Mouse (Mus musculus): Measurements from ENCODE around the gene Olfr888.

Gene Olfr888

DNA sequence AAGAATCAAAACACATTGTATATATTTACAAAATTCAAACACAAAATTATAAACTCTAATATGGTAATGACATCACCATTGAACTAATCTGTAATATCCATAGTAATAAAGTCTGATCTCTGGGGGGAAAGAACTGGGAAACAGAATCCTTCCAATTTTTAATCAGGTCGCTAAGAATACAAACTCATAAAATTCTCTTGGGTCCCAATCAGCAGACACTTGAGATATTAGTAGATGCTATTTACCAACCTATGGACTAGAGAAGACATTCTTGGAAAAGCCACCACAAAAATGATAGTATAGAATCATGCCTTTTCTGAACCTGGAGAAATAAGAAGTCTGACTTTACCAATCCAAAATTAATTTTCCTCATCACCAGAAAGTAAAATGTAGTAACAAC, at the start of gene Olfr888:
Gene Olfr888 (plus strand): TSS at position 301 of the 400 bp plus-strand sequence.
- no peak for DNase-seq

DNA sequence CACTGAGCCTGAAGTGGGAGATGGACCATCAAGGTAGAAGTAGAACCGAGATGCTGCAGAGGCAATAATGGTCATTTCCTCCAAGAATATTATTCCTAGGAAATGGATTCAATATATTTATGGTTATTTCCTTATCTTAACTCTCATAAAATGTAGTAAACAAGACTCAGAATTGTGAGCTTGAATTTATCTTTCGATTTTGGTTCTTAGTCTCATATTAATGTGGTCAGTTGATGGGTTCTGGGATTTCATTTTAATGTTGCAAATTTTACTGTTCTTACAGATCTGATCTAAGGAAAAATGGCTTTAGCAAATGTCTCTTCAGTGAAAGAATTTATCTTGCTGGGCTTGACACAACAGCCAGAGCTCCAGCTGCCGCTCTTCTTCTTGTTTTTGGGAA, 46.9 kb upstream of the Olfr888 start, which contains the start of gene Olfr885:
Gene Olfr885 (plus strand): TSS at position 301 of the 400 bp plus-strand sequence.
- DNase-seq: no peak

DNA sequence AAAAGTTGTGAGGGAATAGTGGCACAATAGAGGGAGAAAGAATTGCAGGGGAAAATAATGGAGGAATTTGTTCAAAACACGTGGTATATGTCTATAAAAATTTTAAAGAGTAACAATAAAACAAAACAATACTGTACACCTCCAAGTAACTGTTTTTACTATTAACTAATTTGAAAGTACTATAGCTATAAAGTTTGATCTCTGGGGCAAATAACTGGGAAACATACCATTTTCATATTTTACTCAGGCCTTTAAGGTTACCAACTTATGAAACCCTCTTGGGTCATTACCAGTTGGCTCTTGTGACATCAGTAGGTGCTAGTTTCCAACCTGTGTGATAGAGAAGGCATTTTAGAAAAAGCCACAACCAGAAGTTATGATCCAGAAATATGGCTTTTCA, 24.2 kb upstream of the Olfr888 start, which contains the start of gene Olfr887:
Gene Olfr887 (plus strand): TSS at position 301 of the 400 bp plus-strand sequence.
- no peak for DNase-seq

DNA sequence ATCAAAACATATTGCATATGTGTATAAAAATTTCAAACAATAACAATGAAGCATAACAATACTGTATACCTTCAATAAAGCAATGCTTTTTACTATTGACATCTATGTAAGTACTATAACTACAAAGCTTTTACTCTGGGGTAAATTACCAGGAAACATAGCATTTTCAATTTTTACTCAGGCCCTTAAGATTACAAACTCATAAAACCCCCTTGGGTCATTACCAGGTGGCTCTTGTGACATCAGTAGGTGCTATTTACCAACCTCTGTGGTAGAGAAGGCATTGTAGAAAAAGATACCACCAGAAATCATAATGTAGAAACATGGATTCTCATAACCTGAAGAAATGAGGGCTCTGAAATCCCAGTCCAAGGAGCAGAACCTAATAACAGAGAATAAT, 7.0 kb downstream of the Olfr888 start, which contains the start of gene Olfr889:
Gene Olfr889 (plus strand): TSS at position 301 of the 400 bp plus-strand sequence.
- no peak for DNase-seq

DNA sequence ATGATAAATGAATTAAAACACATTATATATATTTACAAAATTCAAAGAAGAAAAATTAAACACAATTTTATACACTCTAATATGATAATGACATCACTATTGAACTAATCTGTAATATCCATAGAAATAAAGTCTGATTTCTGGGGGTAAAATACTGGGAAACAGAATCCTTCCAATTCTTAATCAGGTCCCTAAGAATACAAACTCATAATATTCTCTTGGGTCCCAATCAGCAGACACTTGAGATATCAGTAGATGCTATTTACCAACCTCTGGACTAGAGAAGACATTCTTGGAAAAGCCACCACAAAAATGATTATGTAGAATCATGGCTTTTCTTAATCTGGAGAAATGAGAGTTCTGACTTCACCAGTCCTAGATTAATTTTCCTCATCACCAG, 34.3 kb downstream of the Olfr888 start, which contains the start of gene Olfr890:
Gene Olfr890 (plus strand): TSS at position 301 of the 400 bp plus-strand sequence.
- no peak for DNase-seq

Measured in cerebellum, adult 8-10 months (tissue).